Mouse (Mus musculus) CH12F3 (cell line): Measurements from ENCODE around the gene Gpr171.
"Not testable (repeated sequence)": the region's sequence is repeated elsewhere in the genome, so short reads cannot be mapped to it uniquely, and the experiment has no call there.

ENCODE experiments used
- in situ Hi-C: fragments of 300-500 bp; cut with MboI; formaldehyde crosslinking; loops from 2 replicates; pipeline ENCODE4 v1.14.3; 2020; ENCODE audit warnings: low sequenced_read_pairs

Gene Gpr171

DNA sequence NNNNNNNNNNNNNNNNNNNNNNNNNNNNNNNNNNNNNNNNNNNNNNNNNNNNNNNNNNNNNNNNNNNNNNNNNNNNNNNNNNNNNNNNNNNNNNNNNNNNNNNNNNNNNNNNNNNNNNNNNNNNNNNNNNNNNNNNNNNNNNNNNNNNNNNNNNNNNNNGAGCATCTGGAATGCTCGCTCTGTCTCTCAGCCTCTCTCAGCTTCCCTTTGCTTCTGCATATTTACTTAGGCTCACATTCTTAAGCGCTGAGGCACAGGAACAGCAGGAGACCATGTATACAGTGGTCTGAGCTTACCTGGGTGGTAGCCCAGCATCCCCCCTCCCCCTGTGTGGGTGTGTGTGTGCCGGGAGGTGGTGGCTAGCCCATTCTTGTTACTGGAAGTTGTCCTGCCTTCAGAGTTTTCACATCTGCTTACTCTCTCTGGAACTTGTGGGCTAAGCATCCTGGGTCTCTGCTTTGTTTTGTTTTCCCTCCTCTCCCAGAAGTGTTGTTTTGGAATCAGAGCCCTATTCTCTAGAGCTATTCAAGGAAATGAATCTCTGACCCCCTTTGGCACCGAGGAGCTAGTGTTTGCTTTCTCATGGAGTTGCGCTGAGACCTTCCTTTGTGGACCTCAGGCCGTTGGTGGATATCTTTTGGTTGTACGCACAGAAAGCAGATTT is 19.6 kb upstream of the Gpr171 start:
- in situ Hi-C loops, result no loop called here

DNA sequence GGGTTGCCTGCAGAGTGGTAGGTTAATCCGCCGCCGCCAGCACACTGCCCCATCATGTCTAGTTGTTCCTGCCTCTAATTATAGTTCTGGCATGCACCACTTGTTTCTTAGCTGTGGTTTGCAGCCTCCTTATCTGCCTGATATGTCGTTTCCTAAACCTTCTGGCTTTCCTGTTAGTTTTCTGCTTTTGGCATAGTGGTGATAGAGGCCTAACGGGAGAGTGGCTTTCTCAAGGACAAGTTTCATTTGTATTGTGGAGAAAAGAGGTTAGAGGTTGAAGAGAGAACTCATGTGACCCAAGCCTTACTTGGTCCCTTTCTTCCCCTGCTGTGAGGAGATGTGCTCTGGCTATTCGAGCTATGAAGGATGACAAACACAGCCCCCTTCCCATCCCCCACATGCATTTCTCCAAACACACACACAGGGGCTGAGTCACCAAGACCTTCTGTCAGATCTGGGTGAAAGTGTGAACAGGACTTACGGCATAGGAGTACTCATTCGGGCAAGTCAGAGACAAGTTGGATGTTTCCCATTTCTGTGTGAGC is 12.4 kb upstream of the Gpr171 start:
- in situ Hi-C loops, result no loop called here

DNA sequence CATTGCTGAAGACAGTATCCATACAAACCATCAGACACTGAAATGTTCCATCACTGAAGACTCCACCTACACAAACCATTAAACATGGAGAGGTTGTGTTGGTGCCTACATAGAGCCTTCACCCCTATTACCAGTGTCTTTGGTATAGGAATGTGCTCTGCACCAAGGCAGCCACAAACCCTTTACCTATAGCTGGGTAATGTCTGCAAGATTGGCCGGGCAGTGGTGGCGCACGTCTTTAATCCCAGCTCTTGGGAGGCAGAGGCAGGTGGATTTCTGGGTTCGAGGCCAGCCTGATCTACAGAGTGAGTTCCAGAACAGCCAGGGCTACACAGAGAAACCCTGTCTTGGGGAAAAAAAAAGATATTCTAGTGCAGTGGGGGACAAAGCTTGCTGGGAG is 11.7 kb upstream of the Gpr171 start:
- in situ Hi-C loops, result not testable (repeated sequence)

DNA sequence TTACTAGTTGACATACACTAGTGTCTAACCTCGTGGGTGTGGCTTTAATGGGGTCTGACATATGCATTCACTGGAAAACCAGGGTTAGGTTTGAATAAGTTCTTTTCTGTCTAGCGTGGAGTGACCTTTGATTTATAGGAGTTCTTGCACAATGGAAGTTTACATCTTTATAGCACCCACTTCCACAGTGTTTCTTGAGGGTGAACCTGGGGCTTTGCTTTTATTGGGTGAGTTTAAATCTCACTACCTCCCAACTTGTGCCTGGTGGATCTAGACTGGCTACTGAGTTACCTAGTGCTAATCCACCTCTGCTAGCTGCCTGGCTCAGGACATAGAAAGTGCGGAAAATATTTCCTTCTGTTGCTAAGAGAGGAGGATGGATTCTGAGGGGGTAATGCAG is 10.3 kb upstream of the Gpr171 start:
- in situ Hi-C loops, result no loop called here

DNA sequence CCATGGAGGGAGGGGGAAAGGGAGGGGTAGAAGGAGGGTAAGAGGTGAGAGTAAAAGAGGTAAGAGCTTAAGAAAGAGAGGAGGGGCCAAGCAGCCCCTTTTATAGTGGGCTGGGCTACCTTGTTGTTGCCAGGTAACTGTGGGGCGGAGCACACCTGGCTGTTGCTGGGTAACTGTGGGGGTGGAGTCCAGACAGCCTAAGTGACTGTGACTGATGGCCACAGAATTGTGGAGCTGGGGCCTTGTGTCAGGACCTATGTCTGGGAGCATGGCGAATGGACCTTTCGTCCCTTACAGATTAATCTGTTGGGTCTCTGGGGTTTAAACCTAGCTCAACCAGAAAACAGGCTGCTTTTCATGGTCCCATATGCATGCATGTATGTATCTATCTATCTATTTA is 8.2 kb upstream of the Gpr171 start:
- in situ Hi-C loops, result not testable (repeated sequence)

DNA sequence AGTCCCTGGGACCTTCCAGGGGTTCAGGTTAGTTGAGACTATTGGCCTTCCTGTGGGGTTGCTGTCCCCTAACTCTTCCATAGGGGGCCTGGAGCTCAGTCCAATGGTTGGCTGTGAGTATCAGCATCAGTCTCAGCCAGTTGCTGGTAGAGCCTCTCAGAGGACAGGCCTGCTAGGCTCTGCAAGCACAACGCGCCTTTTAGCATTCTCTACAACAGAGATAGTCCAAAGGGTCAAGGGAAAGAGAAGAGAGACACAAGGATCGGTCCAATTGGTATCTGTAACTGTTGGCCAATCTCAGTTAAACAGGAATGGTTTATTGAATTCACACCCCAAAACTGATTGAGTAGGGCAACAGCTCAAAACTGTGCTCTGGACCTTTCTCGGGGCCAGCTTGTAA is 5.8 kb upstream of the Gpr171 start:
- in situ Hi-C loops, result no loop called here

DNA sequence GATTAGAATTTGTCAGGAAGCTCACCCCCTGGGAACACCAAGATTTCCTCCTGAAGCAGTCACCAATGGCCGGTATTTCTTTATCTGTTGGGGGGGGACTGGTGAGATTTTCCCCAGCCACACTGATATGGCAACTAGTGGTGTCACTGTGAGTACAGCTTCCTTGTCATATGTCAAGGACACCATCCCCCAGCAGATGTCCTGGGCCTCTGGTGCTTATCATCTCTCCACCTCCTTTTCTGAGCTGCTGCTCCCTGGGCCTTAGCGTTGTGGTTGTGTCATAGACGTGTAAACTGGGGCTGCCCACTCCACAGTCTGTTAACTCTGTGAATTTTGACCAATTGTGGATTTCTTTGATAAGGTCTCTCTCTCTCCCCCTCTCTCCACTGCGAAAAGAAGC is 2.8 kb upstream of the Gpr171 start:
- in situ Hi-C loops, result no loop called here

DNA sequence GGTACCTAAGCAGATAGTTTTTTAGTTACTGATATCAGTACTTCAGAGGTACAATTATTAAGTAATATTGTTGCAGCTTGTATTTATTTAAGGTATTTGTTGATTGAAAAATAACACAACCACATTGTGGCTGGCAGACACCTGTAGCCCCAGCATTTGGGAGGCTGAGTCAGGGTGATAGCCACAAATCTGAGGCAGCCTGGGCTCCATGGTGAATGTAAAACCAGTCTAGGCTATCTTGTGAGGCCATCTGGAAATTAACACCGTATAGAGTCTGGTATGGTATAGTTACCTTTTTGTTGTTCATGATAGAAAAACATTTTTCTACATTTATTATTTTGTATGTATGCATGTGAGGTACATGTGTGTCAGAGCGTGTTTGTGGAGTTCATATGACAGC is 525 bp upstream of the Gpr171 start:
- in situ Hi-C loops, result no loop called here

DNA sequence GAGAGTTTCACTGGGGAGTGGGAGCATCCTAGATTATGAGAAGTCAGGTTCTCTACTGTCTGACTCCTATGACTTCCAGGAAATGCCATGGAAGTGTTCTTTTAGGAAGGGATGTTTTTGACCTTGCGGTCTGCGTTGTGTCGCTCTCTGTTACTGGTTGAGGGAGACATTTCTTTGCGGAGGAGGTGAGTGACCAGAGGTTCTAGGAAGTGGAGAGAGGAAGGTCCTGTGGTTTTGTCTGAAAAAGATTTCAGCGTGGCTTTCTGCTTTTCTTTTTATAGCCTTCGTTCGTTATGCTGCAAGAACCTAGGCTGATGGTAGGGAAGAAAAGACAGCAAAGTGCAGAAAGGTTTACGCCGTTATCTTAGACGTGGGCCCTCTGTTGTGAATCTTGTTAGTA is 3.1 kb downstream of the Gpr171 start:
- in situ Hi-C loops, result no loop called here

DNA sequence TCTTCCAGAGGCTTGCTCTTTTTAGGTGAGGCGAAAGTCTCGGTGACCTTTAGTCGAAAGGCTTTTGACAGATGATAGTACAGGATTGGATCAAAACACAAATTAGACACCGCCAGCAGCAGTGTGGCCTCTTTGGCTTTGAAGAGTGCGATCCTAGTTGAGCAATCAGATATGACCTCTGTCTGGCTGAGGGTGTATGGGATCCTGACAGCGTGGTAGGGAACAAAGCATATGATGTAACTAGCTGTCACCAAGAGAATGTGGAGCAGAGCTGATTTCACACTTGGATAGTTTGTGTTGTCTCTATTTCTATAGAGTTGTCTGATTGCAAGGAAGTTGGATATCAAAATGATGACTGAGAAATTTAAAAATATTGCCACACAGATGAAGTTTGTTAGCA is 4.2 kb downstream of the Gpr171 start:
- in situ Hi-C loops, result no loop called here

DNA sequence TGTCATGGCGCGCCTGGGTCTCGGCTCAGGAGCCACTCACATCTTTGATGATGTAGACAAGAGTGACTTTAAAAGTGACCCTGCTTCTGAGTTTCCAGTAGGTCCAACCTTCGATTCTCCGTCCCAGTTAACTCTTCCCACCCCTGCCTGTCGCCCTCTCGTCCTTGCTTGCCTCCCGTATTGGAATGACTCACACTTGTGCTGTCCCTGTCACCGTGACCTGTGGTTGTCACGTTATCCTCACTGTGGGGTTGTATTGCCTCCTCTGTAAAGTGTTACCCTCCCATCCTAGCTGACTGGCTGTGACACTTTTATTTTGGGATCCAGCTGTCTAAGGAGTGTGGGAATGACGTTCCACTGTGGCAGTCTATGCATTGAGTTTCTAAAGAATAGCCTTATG is 8.9 kb downstream of the Gpr171 start:
- in situ Hi-C loops, result no loop called here

DNA sequence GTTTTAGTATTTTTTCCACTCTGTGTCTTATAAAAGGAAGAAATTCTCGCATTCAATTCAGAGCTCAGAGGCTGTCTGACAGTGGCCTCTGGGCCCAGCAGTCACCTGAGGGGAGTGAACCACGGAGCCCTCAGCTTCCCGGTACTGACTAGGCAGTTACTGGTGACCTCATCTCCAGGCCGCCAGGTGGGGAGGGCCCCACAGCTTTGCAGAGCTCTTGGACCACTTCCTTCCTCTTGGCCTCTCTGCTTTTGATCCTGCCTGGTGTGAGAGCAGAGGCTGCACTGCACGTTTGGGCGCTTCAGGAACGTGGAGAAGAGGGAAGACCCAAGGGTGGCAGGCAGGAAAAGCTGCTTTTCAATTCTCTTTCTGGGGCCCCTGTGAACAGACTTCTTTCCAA is 20.7 kb downstream of the Gpr171 start:
- in situ Hi-C loops, result no loop called here

DNA sequence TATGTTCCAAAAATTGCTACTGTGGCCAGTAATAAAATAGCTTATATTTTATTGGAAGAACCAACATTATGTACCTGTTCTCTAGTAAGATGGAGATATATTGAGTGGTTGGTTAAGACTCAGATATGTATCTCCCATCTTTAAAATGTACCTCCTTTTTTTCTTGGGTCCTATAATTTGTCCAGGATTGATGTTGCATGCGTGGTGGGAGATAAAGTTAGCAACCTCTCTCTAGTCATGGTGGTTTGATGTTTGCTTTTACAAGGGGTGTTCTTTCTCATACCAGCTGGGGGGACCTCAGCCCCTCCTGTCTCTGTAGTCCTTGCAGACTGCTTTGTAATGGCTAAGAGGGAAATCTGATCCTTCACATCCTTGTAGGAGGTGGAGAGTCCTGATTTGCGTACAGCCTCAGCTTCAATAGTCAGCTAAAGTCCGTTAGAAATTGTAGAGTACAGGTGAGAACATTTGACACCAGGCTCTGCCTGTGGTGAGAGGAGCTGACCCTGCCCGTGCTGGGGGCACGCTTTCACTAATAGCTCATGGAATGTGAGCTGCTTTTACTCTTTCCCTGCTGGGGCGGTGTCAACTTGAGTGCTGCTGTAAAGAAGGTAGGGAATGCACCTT is 21.2 kb downstream of the Gpr171 start:
- in situ Hi-C loops, result no loop called here

DNA sequence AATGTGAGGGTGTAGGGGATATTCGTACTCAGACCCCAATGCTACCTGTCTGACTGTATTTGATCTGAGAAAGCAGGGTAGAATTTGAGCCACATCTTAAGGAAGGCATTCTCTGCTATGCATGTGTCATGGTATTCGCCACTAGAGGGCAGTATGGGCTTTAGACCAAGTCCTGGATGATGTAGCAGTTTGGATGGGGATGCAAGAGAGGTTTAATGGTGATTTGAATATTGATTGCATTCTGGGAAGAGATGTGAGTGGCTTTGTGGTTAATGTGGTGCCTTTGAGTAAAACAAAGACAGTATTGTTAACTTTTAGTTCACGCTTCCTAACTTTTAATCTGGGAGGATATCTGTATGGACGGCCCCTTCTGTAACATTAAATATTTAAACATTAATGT is 22.3 kb downstream of the Gpr171 start:
- in situ Hi-C loops, result loop anchor here (5.0 kb wide), 1 partner anchor 93 kb away; no protein-coding TSS in a partner anchor

DNA sequence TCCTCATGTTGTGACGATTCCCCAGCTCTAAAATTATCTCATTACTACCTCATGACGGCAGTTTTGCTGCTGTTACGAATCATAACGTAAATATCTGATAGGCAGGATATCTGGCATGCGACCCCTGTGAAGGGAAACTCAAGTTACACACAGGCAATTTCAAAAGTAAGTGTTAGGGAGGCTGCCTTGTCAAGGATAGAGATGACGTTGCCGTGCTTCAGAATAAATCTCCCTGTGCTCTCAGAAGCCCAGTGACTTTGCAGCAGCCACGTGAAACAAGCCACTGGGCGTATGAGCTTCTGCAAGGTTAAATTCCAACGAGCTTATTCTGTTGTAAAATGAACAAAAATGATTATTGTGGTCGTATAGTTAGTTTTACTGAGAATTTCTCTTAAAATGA is 23.0 kb downstream of the Gpr171 start:
- in situ Hi-C loops, result loop anchor here (5.0 kb wide), 1 partner anchor 94 kb away; no protein-coding TSS in a partner anchor

DNA sequence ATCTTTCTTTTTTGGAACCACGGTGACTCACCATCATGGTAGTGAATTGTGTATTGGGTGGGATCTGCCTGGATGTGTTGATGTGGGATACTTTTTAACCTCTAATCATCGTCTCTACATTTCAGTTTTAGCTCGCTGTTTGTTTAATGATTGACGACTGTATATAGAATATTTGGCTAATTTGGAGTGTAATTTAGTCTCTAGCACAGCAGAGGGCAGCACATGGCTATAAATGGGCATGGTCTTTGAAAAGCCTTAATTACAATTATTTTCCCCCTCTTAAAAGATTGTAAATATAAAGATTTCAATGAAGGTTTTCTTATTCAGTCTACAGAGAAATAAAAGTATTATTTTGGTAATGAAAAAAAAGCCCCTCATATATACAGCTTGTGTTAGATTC is 24.3 kb downstream of the Gpr171 start:
- in situ Hi-C loops, result loop anchor here (5.0 kb wide), 1 partner anchor 95 kb away; no protein-coding TSS in a partner anchor

DNA sequence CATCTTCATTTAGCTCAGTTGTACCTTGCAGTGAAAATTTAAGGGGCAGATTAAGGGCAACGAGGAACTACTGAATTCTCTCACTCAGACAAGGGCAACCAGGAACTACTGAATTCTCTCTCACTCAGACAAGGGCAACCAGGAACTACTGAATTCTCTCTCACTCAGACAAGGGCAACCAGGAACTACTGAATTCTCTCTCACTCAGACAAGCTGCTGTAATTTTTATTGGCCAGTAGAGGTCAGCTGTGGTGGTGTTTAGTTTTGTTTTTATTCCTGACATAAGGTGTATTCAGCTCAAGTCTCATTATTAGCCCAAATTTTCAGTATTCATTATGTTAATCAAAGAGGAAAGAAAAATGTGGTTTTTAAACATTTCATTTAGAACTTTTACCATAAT is 32.5 kb downstream of the Gpr171 start:
- in situ Hi-C loops, result loop anchor here (25.0 kb wide), 1 partner anchor 432 kb away; the partner anchor contains the start of gene Erich6

DNA sequence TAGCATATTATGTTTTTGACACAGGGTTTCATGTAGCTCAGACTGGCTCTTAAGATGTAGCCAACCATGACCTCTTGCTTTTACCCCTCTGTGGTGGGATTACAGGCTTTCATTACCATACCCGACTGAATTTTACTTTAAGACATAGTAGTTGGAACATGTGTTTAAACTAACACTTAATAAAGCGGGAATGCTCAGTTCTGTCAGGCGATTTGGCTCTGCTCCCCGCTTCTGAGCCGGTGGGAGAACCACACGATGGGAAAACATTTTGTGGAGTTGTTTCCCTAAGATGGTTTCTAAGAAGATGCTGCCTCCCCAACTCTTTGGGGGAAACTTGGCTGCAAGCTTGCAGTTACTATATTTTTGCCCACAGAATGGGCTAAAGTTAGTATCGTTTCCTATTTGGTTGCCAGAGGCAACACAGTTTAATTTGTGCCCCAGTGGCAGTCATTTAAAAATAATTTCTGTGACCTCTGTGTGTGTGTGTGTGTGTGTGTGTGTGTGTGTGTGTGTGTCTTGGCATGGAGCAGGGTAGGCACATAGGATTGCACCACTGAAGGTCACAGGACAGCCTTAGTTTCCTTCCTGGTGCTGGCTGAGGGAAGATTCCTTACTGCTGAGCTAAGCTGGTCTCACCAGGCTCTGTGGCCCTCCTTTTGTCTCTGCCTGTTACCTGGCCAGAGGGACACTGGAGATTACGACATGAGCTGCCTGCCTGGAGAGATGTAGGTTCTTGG is 34.9 kb downstream of the Gpr171 start:
- in situ Hi-C loops, result loop anchor here (25.0 kb wide), 1 partner anchor 429 kb away; the partner anchor contains the start of gene Erich6

DNA sequence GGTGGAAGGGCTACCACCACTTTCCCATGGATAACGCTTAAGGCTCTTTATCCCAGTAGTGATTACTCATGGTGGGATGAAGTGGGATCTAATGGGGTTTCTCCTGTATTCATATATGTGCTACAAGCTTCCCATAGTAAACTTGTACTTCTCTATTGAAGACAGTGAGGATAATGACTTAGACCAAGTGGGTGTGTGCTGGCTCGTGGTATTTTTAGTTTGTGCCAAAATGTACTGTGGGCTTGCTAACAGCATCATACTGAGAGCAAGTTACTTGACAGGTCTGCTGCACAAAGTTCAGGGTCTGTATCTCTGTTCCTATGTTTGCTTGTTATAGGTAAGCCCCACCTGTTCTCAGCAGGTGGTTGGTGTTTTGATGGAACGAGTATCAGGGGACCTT is 35.7 kb downstream of the Gpr171 start:
- in situ Hi-C loops, result loop anchor here (25.0 kb wide), 1 partner anchor 429 kb away; the partner anchor contains the start of gene Erich6

DNA sequence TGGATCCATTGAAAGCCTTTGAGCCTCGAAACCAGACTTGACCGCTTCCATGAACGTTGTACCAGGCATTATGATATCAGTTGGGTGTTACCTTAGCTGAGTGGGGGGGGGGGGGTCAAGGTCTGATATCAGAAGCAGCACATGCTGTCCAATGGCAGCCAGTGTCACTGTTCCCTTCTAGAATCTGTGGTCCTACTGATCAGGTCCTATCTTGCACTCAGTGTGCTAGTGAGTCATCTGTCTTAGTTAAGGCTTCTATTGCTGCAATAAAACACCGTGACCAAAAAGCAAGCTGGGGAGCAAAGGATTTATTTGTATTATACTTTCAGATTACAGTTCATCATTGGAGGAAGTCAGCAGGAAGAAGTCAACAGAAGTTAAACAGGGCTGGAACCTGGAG is 38.2 kb downstream of the Gpr171 start:
- in situ Hi-C loops, result loop anchor here (25.0 kb wide), 1 partner anchor 426 kb away; the partner anchor contains the start of gene Erich6

DNA sequence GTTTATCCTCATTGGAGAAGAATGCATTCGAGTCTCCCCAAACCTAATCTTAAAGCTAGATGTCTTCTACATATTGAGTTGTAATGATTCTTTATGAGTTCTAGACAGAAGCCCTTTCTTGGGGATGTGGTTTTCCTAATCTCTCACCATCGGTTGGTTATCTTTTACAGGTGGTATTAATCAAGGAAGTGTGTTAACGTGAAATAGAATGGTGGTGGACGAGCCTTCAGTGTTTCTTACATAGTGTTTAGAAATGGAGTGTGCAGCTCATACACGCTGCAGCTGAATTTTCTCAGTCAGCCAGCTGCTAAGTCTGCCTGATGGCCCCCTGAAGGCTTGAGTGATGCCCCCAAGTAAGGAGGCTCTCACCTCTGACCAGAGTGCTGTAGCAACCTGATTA is 39.5 kb downstream of the Gpr171 start:
- in situ Hi-C loops, result loop anchor here (25.0 kb wide), 1 partner anchor 425 kb away; the partner anchor contains the start of gene Erich6
